Mouse (Mus musculus) lung, postnatal 4 days (tissue): ENCODE data around the gene Zc3h7b.
A peak's percentile ranks its signal among the peaks of the same experiment; 100 is the strongest.
"Not testable (repeated sequence)": the region's sequence is repeated elsewhere in the genome, so short reads cannot be mapped to it uniquely, and the experiment has no call there.

Experiments used
- DNase-seq, 2 experiments: peaks; one replicate each; pipeline ENCODE4 v3.0.0; 2021

Zc3h7b gene

DNA sequence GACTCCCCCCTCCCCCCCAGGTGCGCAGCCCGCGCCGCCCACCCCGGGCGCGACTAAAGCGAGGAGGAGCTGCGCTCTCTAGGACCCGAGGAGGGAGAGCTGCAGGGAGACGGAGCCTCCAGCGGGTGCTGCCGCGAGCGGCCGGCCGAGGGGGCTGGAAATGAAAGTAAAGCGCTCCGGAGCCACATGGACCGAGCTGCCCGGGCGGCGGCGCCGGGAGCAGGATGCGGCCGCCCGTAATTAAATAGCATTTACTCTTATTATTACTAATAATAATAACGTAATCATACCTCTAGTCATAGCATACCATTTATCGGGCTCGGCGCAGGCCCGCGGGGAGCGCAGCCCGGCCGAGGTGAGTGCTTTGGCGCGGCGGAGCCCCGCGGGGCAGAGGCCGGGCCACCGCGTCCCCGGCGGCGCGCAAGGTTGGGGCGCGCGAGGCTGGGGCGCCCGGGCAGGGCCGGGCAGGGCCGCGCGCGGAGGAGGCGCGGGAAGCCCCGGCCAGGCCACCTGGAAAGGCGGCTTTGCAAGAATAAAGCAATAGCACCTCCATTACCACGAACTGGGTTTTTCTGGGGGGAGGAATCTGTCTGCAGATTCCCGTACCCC lies at the start of gene Zc3h7b, which contains the start of gene Rangap1:
Zc3h7b (plus strand) TSS at position 66 of the 609 bp plus-strand sequence.
Rangap1 (minus strand) TSS at position 539 of the 609 bp plus-strand sequence.
- DNase-seq = peak; percentile 85 to 87

DNA sequence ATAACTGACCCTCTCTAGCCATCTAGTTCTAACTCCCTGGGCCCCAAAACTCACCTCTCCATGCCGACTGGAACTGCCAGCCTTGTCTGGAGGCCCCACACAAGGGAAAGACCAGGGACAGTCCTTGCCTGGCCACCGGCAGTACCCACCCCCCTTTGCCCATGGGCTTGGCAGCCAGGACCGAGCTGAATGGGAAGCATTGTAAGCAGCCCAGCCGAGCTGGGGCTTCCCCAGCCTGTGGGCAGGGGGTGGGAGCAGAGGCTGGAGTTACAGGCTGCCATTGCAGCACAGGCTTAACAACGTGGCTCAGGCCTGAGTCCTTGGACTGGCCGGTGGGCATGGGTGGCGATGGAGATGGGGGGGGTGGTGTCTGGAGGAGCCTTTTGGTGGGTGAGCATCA lies 47.7 kb upstream of the Zc3h7b start, which contains the start of gene Chadl:
Chadl (minus strand) TSS at position 113 of the 400 bp plus-strand sequence.
- DNase-seq = no peak

DNA sequence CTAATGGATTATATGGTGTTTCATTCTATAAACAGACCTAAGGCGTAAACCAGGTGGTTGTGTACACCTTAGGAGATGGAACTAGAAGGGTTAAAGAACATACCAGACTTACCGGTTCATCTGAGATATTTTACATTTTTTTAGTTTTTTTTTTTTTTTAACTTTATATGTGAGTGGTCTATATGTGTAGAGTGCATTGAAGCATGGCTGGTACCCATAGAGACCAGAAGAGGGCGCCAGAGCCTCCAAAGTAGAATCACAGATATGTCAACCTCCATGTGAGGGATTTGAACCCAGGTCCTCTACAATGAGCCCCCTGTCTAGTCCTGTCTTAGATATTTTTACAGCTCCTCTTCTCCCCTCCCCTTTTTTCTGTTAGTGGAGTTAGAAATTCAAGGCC lies 47.0 kb upstream of the Zc3h7b start:
- peak in 1 of 2 experiments; percentile 21 for DNase-seq

DNA sequence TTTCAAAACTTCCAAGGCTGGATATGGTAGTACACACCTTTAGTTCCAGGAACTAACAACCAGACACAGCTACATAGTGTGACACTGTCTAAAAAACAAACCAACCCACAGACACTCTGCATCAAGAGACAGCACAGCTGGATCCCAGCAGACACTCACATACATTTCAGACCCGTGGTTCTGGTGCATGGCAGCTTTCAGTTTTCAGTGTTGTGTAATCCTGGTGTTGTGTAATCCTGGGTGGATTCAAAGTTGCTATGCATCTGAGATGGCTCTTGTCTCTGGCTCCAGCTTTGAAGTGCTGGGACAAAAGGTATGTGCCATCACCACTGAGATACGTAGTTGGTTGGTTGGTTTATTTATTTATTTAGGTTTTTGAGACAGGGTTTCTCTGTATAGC lies 46.3 kb upstream of the Zc3h7b start:
- no peak for DNase-seq

DNA sequence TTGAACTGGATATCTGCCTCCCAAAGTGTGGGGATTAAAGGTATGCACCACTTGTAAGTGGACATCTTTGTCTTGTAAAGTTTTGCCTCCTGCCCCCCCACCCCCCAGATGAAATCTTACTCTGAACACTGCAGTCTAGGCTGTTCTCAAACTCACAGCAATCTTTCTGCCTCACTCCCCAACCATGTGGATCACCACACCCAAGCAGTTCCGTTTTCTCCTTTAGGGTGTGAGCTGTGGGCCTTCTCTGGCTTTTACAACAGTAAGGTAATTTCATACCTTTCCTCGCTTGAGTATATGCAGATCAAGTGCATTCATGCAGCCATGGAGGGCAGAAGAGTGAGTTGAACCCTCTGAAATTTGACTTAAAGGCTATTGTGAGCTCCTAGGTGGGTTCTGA lies 44.7 kb upstream of the Zc3h7b start:
- DNase-seq = no peak

DNA sequence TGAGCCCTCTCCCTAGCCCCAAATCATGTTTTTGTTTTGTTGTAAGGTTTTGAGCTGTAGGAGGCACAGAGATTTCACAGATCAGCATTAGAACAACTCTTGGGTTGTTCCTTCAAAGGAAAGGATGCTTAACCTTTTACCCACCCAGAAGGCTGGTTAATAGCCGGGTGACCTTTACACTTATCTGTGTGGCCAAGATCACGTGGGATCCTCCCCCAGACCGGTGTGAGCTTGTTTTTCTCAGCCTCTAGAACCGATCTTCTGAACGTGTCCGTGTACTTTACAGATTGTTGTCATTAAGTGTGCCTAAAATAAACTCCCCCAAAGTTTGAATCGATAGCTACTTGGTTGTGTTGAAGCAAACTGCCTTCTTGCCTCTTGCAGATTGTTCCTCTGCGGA lies 44.3 kb upstream of the Zc3h7b start:
- DNase-seq = no peak

DNA sequence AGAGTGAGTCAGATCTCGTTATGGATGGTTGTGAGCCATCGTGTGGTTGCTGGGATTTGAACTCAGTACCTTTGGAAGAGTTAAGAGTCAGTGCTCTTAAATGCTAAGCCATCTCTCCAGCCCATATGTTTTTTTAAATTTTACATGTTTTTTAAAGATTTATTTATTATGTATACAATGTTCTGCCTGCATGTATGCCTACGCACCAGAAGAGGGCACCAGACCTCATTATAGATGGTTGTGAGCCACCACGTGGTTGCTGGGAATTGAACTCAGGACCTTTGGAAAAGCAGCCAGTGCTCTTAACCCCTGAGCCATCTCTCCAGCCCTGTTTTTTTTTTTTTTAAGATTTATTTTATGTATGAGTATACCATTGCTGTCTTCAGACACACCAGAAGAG lies 43.5 kb upstream of the Zc3h7b start:
- DNase-seq = not testable (repeated sequence)

DNA sequence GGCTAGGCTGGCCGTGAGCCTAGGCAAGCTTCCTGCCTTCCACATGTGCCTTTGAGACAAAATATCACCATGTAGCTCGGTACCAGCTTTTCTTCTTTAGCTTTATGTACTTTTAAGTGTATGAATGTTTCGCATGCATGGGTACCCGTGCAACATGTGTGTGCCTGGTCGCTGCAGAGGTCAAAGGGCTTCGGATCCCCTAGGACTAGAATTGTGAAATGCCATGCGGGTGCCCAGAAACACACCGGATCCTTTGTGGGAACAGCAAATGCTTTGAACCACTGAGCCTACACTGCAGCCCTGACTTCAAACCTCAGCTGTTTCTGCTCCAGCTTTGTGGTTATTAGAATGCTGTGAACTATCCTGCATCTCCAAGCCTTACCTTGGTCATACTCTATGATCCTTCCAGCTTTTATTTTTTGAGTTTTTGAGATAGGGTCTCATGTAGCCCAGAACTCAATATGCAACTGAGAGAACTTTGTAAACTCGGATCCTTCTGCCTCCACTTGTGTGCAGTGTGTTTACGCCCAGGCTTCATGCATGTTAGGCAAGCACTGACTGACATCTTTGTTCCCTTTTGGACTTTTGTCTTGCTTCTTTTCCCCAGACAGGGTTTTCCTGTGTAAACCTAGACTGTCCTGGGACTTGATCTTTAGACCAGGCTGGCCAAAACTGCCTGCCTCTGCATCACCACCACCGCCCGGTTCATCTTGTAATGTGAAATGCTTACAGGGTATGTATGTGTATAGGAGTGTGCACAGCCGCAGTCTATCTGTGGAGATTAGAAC lies 42.4 kb upstream of the Zc3h7b start:
- no peak for DNase-seq

DNA sequence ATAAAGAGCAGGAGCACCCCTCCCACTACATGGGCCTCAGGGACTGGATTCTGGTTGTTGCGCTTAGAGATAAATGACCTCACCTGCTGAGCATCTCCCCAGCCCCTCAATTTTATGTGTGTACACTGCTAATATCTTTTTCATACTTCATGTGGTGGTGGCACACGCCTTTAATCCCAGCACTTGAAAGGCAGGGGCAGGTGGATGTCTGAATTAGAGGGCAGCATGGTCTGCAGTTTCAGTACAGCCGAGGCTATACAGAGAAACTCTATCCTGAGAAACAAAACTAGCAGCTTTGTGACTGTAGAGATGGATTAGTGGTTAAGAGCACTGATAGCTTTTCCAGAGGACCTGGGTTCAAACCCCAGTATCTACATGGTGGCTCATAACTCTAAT lies 41.8 kb upstream of the Zc3h7b start:
- no peak for DNase-seq

DNA sequence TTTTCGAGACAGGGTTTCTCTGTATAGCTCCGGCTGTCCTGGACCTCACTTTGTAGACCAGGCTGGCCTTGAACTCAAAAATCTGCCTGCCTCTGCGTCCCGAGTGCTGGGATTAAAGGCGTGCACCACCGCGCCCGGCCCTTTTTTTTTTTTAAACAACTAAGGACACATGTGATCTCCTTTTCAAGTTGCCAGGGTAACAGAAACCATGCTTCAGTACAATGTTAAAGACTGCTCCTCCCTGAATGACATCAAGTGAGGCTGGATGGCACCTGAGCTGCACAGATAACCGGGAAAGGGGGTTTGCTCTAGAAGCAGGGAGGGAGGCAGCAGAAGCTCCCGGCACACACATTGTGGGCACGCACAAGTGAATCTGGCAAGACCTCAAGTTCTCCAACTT lies 35.9 kb upstream of the Zc3h7b start:
- no peak for DNase-seq

DNA sequence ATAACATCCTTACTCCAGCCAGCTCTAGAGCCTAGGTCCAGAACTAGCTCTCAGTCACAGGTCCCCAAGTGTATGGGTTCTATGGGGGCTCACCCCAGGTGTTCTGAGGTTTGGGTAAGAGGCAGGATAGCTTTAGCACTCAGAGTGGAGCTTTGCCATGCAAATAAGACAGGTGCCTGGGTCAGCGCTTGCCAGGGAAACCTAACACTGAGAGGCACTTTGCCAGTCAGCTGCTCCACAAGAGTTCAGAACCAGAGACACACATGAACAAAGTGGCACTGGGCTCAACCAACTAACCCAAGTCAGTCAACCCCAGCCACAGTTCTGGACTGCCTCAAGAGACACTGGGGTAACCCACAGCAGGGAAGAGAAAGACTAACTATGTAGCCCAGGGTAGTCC lies 35.2 kb upstream of the Zc3h7b start:
- no peak for DNase-seq

DNA sequence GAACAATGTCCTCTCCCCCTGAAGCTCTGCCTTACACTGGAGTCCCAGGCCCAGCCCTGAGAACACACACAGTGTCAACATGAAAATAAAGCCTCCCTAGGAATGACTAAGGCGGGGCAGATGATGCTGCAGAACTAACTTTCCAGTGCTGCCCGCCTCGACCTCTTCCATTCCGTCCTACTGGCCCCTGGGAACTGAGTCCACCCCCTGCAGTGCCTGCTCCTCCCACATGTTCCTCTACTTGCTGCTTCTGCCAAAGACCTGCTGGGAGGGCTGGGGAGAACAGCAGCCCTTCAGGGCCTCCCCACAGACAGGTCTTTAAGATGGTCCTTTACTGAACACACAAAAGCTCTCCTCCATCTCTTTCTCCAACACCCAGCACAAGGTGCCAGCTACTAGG lies 34.1 kb upstream of the Zc3h7b start:
- DNase-seq = no peak

DNA sequence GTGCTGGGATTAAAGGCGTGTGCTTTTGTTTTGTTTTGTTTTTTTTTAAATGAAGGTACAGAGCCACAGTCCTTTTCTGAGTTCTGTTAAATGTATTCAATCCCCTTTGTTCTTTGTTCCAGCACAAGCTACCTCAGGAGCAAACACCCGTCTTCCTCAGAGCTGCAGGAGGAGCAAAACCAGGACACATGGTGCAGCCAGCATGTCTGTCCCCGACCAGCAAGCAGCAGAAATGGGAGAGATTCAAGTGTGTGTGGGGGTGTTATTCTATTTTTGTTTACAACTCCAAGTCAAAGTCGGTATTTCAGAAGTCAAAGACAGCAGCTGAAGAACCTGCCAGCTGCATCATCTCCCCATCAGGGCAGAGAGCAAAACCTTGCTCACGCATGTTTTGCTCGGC lies 31.1 kb upstream of the Zc3h7b start:
- no peak for DNase-seq

DNA sequence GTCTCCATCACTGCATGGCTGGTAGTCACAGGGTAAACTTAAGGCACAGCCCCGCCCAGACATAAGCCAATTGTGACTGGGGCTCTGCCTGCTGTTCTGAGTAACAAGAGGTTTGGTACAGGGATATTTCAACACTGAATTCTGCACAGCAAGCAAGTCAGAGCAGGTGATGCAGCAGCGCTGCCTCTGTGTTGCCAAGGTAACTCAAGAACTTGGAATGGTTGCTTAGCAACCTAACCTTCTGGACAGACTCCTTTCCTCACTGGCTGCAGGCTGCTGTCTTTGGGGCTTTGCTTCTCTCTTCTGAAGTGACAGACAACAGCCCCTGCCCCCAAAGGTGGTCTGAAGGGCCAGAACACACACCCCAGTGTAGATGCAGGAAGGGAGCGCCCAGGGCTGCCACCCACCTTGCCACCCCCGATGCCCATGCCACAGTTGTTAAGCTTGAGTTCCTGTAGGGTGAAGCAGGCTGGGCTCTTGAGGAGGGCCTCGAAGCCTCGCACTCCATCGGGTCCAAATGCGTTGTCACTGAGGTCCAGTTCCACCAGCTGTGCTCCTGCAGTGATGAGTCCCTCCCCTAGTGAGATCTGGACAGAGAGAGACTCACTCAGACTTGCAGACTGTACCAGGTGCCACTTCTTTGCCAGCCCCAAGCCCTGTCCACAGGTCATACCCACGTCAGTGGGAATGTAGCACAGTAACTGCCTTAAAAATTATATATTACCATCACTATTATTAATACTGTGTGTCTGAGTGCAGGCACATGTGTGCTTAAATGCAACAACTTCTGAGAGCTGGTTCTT lies 26.3 kb upstream of the Zc3h7b start:
- DNase-seq = no peak

DNA sequence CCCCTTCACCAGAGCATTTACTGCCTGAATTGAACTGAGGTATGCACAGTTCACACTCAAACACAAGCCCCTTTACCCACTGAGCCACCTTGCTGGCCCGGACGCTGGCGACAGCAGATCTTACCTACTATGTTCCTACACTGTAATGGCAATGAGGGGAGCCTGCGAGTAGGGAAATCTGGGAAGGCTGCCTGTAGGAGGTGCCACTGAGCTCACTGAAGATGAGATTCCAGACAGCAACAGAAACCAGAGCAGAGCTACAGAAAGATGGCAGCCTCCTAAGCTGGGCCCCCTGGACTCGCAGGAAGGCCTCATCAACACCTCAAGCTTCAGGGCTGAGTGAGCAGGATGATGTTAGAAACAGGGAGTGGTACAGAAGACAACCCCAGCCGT lies 25.7 kb upstream of the Zc3h7b start:
- no peak for DNase-seq

DNA sequence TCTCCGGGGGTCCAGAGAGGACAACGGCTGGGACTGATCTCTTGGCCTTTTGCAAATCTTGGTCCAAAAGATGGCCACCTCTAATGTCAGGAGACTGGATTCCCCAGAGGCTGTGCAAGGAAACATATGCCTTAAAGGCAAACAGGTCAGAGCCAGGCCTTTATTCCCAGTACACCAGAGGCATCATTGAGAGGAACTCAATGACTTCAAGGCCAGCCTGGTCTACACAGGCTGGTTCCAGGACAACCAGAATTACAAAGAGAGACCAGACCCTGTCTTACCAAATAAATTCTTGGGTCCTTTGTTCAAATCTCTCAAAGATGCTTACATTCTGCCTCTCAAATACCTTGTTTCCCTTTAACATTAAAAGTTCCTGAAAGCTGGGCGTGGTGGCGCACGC lies 22.5 kb upstream of the Zc3h7b start:
- no peak for DNase-seq

DNA sequence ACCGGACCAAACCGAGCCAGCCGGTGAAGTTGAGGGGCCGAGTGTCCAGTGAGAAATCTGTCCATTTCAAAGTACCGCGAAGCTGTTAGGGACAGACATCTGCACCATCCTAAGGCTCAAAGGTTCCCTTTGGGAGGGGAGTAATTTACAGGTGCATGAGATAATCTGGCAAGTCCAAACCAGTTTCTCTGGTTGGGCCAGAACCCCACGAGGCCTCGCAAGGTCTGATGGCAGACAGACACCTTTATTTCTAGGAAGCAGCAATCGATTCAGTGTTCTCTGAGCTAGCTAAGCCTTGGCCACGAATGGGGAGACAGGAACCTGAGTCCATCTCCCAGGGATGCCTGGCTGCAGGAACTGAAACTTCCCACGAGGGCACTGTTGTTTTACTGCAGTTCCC lies 21.2 kb upstream of the Zc3h7b start:
- no peak for DNase-seq

DNA sequence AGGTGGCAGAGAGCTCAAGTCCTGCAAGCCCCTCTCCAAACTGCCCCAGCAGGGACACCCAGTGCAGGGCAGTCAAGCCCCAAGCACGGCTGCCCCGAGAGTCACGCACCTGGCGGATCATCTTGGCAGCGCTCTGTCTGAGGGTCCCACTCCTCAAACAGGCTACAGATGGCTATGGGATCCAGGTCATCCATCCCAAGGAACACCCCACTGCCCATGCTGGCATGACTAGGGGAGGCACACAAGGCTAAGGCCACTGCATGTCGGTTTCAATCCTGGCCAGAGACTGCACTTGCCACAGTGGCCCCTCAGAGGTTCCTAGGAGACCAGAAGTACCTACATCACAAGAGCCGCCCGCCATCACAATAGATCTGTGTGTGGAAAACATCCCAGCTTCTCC lies 18.9 kb upstream of the Zc3h7b start:
- no peak for DNase-seq

DNA sequence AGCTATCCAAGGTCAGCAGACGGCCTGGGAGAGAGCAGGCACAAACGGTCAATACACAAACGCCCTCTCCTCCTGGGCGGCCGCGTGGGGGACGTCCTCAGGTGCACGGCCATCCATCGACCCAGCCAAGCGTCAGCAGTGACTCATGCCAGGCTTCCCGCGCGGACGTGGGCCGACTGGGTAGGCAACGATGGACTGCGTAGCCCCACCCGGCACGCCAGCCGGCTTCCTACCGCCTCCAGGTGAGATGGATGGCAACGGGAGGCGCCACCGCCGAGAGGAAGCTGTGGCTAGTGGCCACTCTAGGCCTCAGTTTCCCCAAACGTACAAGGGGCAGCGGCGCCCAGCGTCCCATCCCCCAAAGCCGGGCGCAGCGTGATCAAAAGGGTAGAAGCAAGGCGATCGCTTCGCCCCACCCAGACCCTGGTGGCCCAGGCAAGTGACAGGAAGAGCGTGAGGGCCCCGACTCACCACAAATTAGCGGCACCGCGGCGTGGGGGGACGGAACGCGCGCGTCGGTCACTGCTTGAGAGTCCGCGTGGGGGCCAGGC lies 15.5 kb upstream of the Zc3h7b start:
- DNase-seq = peak; percentile 28 to 49

DNA sequence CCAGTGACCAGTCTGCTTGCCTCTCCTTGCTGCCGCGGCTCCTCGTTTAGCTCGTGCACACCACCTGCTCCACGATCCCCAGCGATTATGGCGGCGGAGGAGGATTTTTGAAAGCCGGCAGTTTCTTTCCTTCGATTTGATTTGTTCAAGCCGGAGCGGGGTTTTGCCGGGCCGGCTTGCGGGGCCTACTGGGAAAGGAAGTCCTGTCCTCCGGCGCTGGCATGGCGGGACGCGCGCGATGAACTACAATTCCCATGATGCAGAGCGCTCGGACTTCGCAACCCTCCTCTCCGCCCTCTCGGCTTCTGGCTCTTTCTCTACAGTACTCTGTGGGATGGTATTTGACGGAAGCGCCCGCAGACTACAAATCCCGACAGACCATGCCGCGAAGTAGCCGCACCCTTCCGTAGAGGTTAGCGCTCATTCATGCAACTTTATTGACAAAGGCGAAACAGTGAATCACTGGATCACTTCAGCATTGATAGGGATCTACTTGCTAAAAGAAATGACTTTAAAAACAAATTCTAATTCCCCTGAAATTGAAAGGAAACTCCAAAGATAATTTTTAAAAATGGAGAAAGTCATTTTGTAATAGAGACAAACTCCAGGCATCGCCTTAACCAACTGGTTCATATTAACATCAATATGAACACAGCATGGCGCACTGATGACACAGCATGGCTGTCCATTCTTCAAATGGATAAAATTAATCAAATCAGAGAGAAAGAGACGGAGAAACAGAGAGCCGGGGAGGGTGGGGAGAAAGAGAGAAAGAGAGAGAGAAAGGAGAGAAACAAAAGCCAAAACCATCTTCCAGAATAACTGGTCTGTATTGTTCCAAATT lies 14.8 kb upstream of the Zc3h7b start:
- DNase-seq = peak; percentile 98 to 99

DNA sequence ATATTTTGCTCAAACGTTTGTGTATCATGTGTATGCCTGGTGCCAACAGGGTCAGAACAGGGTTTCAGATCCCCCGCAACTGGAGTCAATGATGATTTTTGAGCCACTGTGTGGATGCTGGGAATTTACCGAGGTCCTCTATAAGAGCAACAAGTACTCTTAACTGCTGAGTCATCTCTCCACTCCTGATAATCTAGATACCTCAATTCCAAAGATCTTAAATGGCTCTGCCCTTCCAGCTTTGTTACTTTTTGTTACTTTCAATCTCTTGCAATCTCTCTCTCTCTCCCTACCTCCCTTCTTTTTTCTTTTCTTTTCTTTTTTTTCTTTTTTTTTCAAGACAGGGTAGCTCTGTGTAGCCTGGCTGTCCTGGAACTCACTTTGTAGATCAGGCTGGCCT lies 9.8 kb upstream of the Zc3h7b start:
- DNase-seq = no peak

DNA sequence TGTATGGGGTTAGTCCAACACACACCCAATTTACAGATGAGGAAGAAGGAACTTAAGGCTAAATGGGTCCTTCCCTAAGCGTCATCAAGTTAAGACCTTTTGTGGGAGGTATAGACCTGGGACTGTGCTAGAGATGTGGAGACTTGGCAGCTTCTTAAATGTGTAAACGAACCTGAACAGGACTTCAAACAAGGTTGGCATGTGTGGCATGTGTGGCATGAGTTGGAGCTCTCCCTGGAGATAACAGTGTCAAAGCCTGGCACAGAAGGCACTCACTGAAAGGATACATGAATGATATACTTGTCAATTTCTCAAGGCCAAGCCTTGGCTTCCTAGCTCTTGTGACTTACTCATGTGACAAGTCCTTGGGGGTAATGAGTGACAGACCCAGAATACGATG lies 5.6 kb upstream of the Zc3h7b start:
- DNase-seq = peak in 1 of 2 experiments; percentile 45
